Mouse (Mus musculus): Measurements from ENCODE around the gene Cacna2d2. TPM values are rescaled to one million over a fixed set of nuclear protein-coding genes. Genes with fewer than 3 reads are reported as not detected.

Gene Cacna2d2
- total RNA-seq, 2 experiments from 2014 or later, result 12.3 to 13.4 TPM

- intact Hi-C loops (cut with DNase I), result no loop called here
- peak; percentile 31 for DNase-seq (ENCODE audit: low spot score)
Observed at GRCm38 (mm10) chr9:107526198-107527026, 127.0 kb downstream of the Cacna2d2 start.

DNA sequence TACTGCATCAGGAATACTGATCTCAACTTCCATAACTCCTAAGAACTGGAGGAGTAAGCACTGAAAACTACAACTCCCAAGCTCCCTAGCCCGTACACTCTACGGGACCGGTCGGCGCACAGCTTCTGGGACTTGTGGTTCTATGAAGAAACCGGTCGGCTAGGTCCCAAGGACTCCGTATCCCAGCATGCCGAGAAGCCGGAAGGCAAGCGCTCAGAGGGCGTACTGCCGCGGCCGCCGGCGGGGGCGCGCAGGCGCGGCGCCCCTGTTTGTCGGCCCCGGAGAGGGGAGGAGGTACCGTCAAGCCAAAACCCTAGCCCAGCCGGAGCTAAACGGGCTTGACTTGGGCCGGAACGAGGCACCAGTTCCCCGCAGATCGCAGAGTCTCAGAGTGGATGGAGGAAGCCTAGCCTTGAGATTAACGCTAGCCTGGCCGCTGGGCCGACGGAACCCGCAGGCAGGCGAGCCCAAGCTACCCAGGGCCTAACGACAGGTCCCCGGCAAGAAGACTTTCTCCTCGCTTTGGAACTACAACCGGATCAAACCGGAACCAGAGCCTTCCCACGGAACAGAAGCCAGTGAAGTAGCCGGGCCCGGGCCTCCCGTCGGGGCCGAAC, 134.5 kb downstream of the Cacna2d2 start, which contains the start of gene Tmem115:
Tmem115 (plus strand) TSS at position 155 of the 617 bp plus-strand sequence.
- intact Hi-C loops (cut with DNase I), result no loop called here
- DNase-seq (ENCODE audit: low spot score), result peak; percentile 94

DNA sequence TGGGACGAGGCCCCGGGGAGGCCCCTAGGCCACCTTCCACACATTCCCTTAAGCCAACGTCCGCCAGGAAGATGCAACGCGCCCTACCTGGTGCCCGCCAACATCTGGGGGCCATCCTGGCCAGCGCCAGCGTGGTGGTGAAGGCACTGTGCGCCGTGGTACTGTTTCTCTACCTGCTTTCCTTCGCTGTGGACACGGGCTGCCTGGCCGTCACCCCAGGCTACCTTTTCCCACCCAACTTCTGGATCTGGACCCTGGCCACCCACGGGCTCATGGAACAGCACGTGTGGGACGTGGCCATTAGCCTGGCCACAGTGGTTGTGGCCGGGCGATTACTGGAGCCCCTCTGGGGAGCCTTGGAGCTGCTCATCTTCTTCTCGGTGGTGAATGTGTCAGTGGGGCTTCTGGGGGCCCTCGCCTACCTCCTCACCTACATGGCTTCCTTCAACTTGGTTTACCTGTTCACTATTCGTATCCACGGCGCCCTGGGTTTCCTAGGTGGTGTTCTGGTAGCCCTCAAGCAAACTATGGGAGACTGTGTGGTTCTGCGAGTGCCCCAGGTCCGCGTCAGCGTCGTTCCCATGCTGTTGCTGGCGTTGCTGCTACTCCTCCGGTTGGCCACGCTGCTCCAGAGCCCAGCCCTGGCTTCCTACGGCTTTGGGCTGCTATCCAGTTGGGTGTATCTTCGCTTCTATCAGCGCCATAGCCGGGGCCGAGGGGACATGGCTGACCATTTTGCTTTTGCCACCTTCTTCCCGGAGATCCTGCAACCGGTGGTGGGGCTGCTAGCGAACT, 135.2 kb downstream of the Cacna2d2 start:
- DNase-seq (ENCODE audit: low spot score), result no peak
- intact Hi-C loops (cut with DNase I), result no loop called here

GRCm38 (mm10) chr9:107538231-107538630, 138.8 kb downstream of the Cacna2d2 start:
- intact Hi-C loops (cut with DNase I), result no loop called here
- no peak for DNase-seq (ENCODE audit: low spot score)

DNA sequence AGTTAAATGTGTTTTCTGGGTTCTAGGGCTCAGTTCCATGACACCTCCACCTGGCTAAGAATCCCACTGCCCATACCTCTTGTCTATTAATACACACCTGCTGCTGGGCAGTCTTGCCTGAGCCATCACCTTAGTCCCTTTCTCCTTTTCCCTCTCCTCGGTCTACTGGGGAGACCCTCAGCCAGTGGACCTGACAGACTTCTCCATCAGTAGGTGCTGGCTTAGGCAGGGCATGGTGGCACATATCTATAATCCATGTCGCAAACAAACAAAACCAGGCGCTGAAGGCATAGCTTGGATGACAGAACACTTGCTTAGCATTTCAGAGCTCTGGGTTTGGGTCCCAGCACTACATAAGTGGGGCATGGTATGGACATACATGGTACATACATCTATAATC, 139.3 kb downstream of the Cacna2d2 start:
- intact Hi-C loops (cut with DNase I), result no loop called here
- no peak for DNase-seq (ENCODE audit: low spot score)

DNA sequence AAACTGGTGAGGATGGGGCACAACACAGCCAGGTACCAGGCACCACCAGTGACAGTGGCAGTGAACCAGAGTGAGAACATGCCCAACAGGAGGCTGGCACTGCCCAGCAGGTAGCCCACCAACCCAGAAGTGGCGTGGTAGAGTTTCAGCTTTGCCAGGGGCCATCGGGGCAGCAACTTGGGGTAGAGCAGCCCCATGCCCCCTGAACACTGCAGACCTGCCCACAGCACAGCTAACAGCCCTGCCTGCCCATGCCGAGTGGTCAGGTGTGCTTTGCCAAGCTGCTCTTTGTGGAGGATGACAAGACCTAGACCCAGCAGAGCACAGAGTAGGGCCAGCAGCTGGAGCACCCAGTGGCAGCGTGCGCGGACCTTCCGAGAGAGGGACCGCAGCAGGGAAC, 140.5 kb downstream of the Cacna2d2 start:
- DNase-seq (ENCODE audit: low spot score), result no peak
- intact Hi-C loops (cut with DNase I), result no loop called here

- intact Hi-C loops (cut with DNase I), result no loop called here
- DNase-seq (ENCODE audit: low spot score), result no peak
Observed at GRCm38 (mm10) chr9:107540420-107540819, 141.0 kb downstream of the Cacna2d2 start.

- intact Hi-C loops (cut with DNase I), result no loop called here
Observed at GRCm38 (mm10) chr9:107541005-107541404, 141.6 kb downstream of the Cacna2d2 start.

GRCm38 (mm10) chr9:107541474-107542351, 142.3 kb downstream of the Cacna2d2 start, which contains the start of the genes Cyb561d2 and Nprl2:
Cyb561d2 (minus strand) TSS chr9:107542193.
Nprl2 (plus strand) TSS chr9:107542226.
- peak; percentile 91 for DNase-seq (ENCODE audit: low spot score)
- intact Hi-C loops (cut with DNase I), result no loop called here

More at GRCm38 (mm10) chr9:107541005-107541404, 141.6 kb downstream of the Cacna2d2 start:
- DNase-seq (ENCODE audit: low spot score), result no peak

DNA sequence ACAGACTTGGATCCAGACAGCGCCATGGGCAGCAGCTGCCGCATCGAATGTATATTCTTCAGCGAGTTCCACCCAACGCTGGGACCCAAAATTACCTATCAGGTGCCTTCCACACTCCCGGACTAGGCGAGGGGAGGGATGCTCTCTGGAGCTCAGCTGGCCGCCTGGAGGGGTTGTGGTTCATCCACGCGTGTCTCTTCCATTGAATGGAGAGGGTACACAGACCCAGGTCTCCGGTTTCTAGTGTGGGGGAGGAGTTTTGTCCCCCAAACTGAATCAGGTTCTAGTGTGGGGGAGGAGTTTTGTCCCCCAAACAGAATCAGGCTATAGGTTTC, 142.9 kb downstream of the Cacna2d2 start:
- DNase-seq (ENCODE audit: low spot score), result no peak
- intact Hi-C loops (cut with DNase I), result no loop called here

- intact Hi-C loops (cut with DNase I), result no loop called here
- DNase-seq (ENCODE audit: low spot score), result no peak
Observed at GRCm38 (mm10) chr9:107542721-107543120, 143.3 kb downstream of the Cacna2d2 start.

GRCm38 (mm10) chr9:107543299-107543698, 143.9 kb downstream of the Cacna2d2 start:
- intact Hi-C loops (cut with DNase I), result no loop called here
- DNase-seq (ENCODE audit: low spot score), result no peak

DNA sequence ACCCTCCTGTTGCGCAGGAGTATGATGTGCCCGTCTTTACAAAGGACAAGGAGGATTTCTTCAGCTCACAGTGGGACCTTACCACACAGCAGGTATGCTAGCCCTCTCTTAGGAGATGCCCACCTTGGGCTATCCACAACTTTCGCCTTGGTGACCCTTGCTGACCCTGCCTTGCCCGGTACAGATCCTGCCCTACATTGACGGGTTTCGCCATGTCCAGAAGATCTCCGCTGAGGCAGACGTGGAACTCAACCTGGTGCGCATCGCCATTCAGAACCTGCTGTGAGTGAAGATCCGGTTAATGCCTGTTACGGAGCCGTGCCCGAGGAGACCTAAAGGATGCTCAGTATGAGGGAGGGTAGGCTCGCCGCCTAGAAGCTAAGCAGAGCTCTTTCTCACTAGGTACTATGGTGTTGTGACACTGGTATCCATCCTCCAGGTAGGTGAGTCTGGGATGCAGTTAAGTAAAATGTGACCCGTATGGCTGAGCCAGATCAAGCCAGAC, 144.8 kb downstream of the Cacna2d2 start:
- intact Hi-C loops (cut with DNase I), result no loop called here
- DNase-seq (ENCODE audit: low spot score), result no peak

GRCm38 (mm10) chr9:107544729-107545128, 145.3 kb downstream of the Cacna2d2 start:
- no peak for DNase-seq (ENCODE audit: low spot score)
- intact Hi-C loops (cut with DNase I), result no loop called here

GRCm38 (mm10) chr9:107545199-107545598, 145.8 kb downstream of the Cacna2d2 start:
- DNase-seq (ENCODE audit: low spot score), result no peak
- intact Hi-C loops (cut with DNase I), result no loop called here

DNA sequence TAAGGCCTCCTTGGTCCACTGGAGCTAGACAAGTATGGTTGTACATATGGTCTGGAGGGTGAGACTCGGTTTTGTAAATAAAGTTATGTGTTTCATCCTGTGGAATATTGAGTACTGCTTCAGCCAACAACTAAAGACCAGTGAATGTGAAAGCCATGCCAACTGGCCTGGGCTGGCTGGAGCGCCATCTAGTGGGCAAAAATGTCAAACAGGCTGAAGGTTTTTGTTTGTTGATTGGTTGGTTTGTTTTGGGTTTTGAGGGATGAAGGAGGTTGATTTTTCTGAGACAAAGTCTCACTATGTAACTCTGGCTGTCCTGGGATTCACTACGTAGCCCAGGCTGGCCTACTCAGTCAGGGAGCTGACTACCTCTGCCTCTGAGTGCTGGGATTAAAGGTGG, 146.2 kb downstream of the Cacna2d2 start:
- no peak for DNase-seq (ENCODE audit: low spot score)
- intact Hi-C loops (cut with DNase I), result no loop called here

DNA sequence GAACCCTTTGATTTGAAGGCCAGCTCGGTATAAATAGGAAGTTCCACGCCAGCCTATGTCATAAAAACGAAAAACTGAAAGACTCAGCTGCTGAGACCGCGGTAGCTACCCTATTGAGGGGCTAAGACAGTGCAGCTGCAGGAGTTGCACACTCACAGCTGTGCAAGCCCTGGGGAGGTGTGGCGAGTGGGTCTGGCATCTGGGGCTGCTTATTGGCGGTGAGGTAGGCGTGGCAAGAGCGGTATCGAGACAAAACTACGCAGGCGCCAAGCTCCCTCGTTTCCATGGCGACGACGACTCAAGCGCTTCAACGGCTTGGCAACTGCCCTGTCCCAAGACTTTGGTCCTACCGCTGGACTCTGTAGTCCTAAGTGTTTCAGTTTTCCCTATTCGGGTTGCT, 147.6 kb downstream of the Cacna2d2 start, which contains the start of gene Zmynd10:
Zmynd10 (plus strand) TSS at position 273 of the 400 bp plus-strand sequence.
- peak; percentile 76 for DNase-seq (ENCODE audit: low spot score)
- intact Hi-C loops (cut with DNase I), result loop anchor here (1.0 kb wide), 1 partner anchor 14 kb away; no protein-coding TSS in a partner anchor

DNA sequence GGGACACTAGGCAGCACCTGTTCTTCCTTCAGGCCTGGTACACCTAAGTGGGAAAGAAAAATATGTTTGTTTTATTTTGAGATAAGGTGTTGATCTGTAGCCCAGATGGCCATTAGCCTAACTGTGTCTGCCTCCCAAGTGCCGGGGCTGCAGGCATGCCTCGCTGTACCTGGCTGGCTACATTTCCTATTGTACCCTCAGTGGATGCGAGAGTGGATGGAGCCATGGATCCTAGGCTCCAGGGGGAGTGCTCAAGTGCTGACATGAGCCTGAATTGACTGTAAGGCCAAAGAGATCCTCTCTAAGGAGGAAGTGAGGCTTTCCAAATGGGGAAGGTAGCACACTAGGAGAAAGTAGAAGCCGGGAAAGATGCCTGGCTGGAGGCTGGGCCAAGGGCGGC, 148.5 kb downstream of the Cacna2d2 start:
- no peak for DNase-seq (ENCODE audit: low spot score)
- intact Hi-C loops (cut with DNase I), result loop anchor here (1.0 kb wide), 1 partner anchor 13 kb away; no protein-coding TSS in a partner anchor

DNA sequence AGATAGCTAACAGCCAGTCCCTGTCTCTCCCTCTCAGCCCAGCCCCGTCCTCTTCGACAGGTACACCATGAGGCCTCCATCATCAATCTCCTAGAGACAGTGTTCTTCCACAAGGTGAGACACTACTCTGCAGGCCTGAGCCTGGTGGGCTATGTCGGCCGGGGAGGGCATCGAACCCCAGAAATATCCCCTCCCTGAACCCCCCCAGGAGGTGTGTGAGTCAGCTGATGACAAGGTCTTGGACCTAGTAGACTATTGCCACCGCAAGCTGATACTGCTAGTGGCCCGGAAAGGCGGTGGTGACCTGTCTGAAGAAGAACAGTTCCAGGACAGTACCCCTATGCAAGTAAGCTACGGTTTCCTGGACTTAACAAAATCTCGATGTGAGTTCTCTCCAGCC, 149.4 kb downstream of the Cacna2d2 start:
- intact Hi-C loops (cut with DNase I), result no loop called here
- no peak for DNase-seq (ENCODE audit: low spot score)
